Mouse (Mus musculus) cerebellum, adult (tissue): ENCODE measurements at regions not wholly inside any gene's neighbourhood (a gene's known extent, or its start where the extent isn't known, plus 50 kb on each side); places are given as distances from the start of the nearest gene placed in this dataset.

ENCODE experiments used
- ATAC-seq: cut with Nextera tagmentation; 2 replicates; pipeline ENCODE4 v1.9.2; 2017; ENCODE audit warnings: mild to moderate bottlenecking, moderate library complexity, mixed read lengths; ENCODE audit not compliant: insufficient number of reproducible peaks, low FRiP score, low TSS enrichment

GRCm38 (mm10) chr6:143287322-143287721 lies 120.3 kb downstream of the Etnk1 start:
- ATAC-seq, result no peak

GRCm38 (mm10) chr6:143288491-143289130 lies 121.6 kb downstream of the Etnk1 start:
- no peak for ATAC-seq

- no peak for ATAC-seq
Observed at GRCm38 (mm10) chr6:143293648-143294047, 126.6 kb downstream of the Etnk1 start.

GRCm38 (mm10) chr6:143298391-143298790 lies 131.4 kb downstream of the Etnk1 start:
- no peak for ATAC-seq

GRCm38 (mm10) chr6:143301414-143301813 lies 134.4 kb downstream of the Etnk1 start:
- no peak for ATAC-seq

- no peak for ATAC-seq
Observed at GRCm38 (mm10) chr6:143307327-143307726, 140.3 kb downstream of the Etnk1 start.

GRCm38 (mm10) chr6:143315859-143316258 lies 148.8 kb downstream of the Etnk1 start:
- no peak for ATAC-seq

- no peak for ATAC-seq
Observed at GRCm38 (mm10) chr6:143320426-143320825, 153.4 kb downstream of the Etnk1 start.

GRCm38 (mm10) chr6:143324636-143325035 lies 157.6 kb downstream of the Etnk1 start:
- ATAC-seq, result no peak

GRCm38 (mm10) chr6:143326956-143327722 lies 160.1 kb downstream of the Etnk1 start:
- no peak for ATAC-seq

GRCm38 (mm10) chr6:143327788-143328187 lies 160.8 kb downstream of the Etnk1 start:
- no peak for ATAC-seq

GRCm38 (mm10) chr6:143328202-143328601 lies 161.2 kb downstream of the Etnk1 start:
- 0 out of 2 replicates have a peak, but pooled peaks have one; percentile 31 for ATAC-seq

GRCm38 (mm10) chr6:143329096-143329495 lies 162.1 kb downstream of the Etnk1 start:
- no peak for ATAC-seq

- no peak for ATAC-seq
Observed at GRCm38 (mm10) chr6:143333493-143333892, 166.5 kb downstream of the Etnk1 start.

GRCm38 (mm10) chr6:143336574-143336973 lies 169.6 kb downstream of the Etnk1 start:
- ATAC-seq, result no peak

- ATAC-seq, result no peak
Observed at GRCm38 (mm10) chr6:143349000-143349399, 182.0 kb downstream of the Etnk1 start.

GRCm38 (mm10) chr6:143359320-143360032 lies 192.5 kb downstream of the Etnk1 start:
- no peak for ATAC-seq

GRCm38 (mm10) chr6:143361149-143361725 lies 194.2 kb downstream of the Etnk1 start:
- ATAC-seq, result no peak

GRCm38 (mm10) chr6:143361963-143362362 lies 194.9 kb downstream of the Etnk1 start:
- ATAC-seq, result no peak

- no peak for ATAC-seq
Observed at GRCm38 (mm10) chr6:143365840-143366239, 198.8 kb downstream of the Etnk1 start.

- no peak for ATAC-seq
Observed at GRCm38 (mm10) chr6:143367804-143368203, 200.8 kb downstream of the Etnk1 start.
